Mouse (Mus musculus) myocyte (in vitro differentiated cells): Measurements from ENCODE around the gene Cyp11a1.

Experiments used
- CEBPB ChIP-seq: IDR thresholded peaks from 2 replicates; pipeline ENCODE4 v1.6.1; 2011; ENCODE audit warnings: mild to moderate bottlenecking, moderate library complexity; ENCODE audit not compliant: poor library complexity, insufficient read depth, severe bottlenecking
- MAX ChIP-seq: IDR thresholded peaks from one replicate; pipeline ENCODE4 v1.6.1; 2011; ENCODE audit warnings: low read depth, mild to moderate bottlenecking, control low read depth
- POLR2A ChIP-seq: IDR thresholded peaks from one replicate; pipeline ENCODE4 v1.6.1; 2011; ENCODE audit warnings: low read depth, mild to moderate bottlenecking, control low read depth, moderate library complexity; ENCODE audit not compliant: insufficient read length
- REST ChIP-seq: IDR thresholded peaks from one replicate; pipeline ENCODE4 v1.6.1; 2011; ENCODE audit warnings: mild to moderate bottlenecking, control low read depth, moderate library complexity; ENCODE audit not compliant: insufficient read depth, insufficient read length
- TCF12 ChIP-seq: IDR thresholded peaks from one replicate; pipeline ENCODE4 v1.6.1; 2011; ENCODE audit warnings: mild to moderate bottlenecking, control low read depth; ENCODE audit not compliant: poor library complexity, insufficient read depth, severe bottlenecking

DNA sequence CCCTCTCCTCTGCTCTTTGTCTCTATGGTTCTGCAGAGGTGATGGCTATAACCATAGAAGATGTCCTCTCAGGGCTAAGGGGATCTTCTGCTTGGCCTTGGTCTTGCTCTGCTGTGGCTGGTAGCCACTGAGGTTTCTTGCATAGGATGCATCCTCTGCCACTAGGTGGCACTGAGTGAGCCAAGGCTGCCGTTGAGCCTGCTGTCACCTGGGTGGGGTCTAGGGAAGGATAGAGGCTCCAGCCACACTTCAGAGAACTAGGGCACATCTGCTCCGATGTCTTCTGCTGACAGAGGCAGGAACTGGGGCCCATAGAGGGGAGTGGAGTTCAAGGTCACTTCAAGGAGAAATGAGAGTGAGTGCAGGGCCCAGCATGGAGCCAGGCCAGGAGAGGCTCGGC is 46.9 kb downstream of the Cyp11a1 start:
- no peak for TF ChIP-seq POLR2A
- no peak for TF ChIP-seq CEBPB
- no peak for TF ChIP-seq MAX
- TF ChIP-seq TCF12: no peak
- no peak for TF ChIP-seq REST
